Mouse (Mus musculus): ENCODE results near the gene Ankrd65. TPM values are rescaled to one million over a fixed set of nuclear protein-coding genes. Genes with fewer than 3 reads are reported as not detected.

Ankrd65 gene
- polyA plus RNA-seq, 1 experiment from 2014 or later: not detected

DNA sequence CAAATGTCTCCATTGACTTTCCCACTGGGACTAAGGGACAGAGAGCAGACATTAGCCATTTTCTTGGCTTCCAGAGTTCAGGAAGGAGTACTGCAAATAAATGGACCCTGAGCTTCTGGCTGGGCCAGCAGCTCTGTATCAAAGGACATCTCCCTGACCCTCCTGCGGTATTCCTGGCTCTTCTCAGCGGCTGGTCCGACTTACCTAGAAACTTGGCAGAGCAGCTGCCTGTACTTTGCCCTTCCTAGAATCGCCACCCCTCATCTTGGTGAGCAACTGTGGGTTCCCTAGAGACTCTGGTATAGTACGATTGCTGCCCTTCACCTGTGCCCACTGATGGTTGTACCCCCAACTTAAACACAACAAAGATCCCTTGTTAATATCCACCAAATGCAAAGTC lies 53.0 kb downstream of the Ankrd65 start:
- H3K27ac ChIP-seq (ENCODE audit: low read depth, low read length): no peak overlapping the region
- no peak overlapping the region for H3K4me2 ChIP-seq (ENCODE audit: low read depth, low read length)
- H3K4me3 ChIP-seq (ENCODE audit: low read depth, low read length): no peak overlapping the region
- ATAC-seq (ENCODE audit: low read depth): no peak
- H3K9me3 ChIP-seq (ENCODE audit: control insufficient read depth, low read length): no peaks in the 10 kb centered on the region
- peaks cover 4% of the 10 kb centered on the region; the same call in 1 of the 2 replicates for H3K36me3 ChIP-seq (ENCODE audit: control insufficient read depth, insufficient read depth, low read length)
- 90% methylated on average over 5 of the region's 5 CpGs for WGBS
- peaks cover 4% of the 10 kb centered on the region; the same call in 1 of the 2 replicates for H3K27me3 ChIP-seq (ENCODE audit: control insufficient read depth, insufficient read depth, low read length)
- no peak overlapping the region for H3K9ac ChIP-seq (replicated peaks; ENCODE audit: low read depth, low read length)
- peaks cover 16% of the 10 kb centered on the region for H3K4me1 ChIP-seq (ENCODE audit: control insufficient read depth, insufficient read depth, low read length)

DNA sequence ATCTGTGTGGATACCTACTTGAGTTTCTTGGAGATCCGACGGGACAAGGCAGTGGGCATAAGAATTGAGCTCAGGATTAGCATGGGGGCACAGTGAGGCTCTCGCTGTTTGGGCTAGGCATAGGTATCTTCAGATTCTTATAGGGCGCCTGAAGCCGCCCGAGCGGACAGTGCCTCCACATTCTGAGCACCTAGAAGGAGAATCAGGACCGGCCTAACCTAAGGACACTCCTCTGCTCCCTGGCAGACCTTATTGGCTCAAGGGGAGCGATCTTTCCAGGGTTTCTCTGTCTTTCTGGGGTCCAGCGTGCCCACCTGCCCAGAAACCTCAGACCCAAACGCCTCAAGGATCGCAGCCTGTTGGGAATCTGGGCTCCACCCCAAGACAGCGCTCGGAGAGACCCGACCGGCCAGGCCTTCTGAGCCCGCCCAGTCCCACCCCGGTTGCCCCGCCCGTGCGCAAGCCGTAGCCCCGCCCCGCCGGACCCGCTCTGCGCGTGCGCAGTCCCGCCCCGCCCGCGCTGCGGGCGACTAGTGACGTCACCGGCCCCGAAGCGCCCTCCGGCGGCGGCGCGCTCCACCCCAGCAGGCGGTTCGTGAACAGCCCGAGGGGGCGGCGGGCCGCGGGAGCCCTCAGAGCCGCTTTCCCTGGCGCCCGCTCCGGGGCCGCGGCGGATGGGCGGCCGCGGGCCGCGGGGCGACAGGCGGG lies 56.8 kb downstream of the Ankrd65 start, which contains the start of gene Dvl1:
Gene Dvl1 (plus strand): TSS at position 532 of the 708 bp plus-strand sequence.
- 6% methylated on average over 47 of the region's 65 CpGs for WGBS
- H3K27ac ChIP-seq (ENCODE audit: low read depth, low read length): peak within 1 kb of the TSS; percentile 81
- peak within 1 kb of the TSS; percentile 89 for H3K4me2 ChIP-seq (ENCODE audit: low read depth, low read length)
- H3K9ac ChIP-seq (replicated peaks; ENCODE audit: low read depth, low read length): peak within 1 kb of the TSS; percentile 88
- ATAC-seq (ENCODE audit: low read depth): peak; percentile 89
- H3K4me3 ChIP-seq (ENCODE audit: low read depth, low read length): peak within 1 kb of the TSS; percentile 88
- peaks cover 32% of the 10 kb centered on the region for H3K4me1 ChIP-seq (ENCODE audit: control insufficient read depth, insufficient read depth, low read length)
- no peaks in the 10 kb centered on the region for H3K9me3 ChIP-seq (ENCODE audit: control insufficient read depth, low read length)
- peaks cover 4% of the 10 kb centered on the region; the same call in 1 of the 2 replicates for H3K36me3 ChIP-seq (ENCODE audit: control insufficient read depth, insufficient read depth, low read length)
- no peaks in the 10 kb centered on the region for H3K27me3 ChIP-seq (ENCODE audit: control insufficient read depth, insufficient read depth, low read length)

DNA sequence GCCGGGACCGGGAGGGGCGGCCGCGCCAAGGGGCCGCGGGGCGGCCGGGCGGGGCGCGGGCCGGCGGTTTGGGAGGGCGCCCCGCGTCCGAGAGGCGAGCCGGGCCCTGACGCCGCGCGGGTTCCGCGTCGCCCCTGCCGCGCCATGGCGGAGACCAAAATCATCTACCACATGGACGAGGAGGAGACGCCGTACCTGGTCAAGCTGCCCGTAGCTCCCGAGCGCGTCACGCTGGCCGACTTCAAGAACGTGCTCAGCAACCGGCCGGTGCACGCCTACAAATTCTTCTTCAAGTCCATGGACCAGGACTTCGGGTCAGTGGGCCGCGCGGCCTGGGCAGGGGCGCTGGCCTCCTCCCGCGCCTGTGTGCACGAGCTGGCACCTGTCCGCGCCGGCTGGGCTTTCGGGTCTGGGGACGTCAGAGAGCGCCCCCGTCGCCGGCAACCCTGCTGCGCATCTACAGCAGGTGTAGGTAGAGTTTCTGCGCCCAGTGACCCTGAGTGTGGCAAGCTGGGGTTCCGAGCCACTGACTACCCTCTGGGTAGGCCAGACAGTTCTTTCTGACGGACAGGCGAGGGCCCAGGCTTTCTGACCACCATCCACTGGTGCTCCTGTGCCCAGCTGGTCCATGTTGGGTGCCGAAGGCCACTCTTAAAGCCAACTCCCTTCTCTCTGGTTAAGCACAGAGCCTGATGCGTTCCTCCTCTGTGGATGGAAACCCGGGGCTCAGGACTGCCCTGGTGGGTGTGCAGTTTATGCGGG lies 57.5 kb downstream of the Ankrd65 start:
- peak overlapping the region; percentile 88 for H3K9ac ChIP-seq (replicated peaks; ENCODE audit: low read depth, low read length)
- no peaks in the 10 kb centered on the region for H3K27me3 ChIP-seq (ENCODE audit: control insufficient read depth, insufficient read depth, low read length)
- peak; percentile 55 for ATAC-seq (ENCODE audit: low read depth)
- H3K4me3 ChIP-seq (ENCODE audit: low read depth, low read length): peak overlapping the region; percentile 88
- H3K27ac ChIP-seq (ENCODE audit: low read depth, low read length): peak overlapping the region; percentile 81
- H3K4me2 ChIP-seq (ENCODE audit: low read depth, low read length): peak overlapping the region; percentile 89
- peaks cover under 1% of the 10 kb centered on the region; the same call in 1 of the 2 replicates for H3K36me3 ChIP-seq (ENCODE audit: control insufficient read depth, insufficient read depth, low read length)
- 2% methylated on average over 54 of the region's 69 CpGs for WGBS
- H3K4me1 ChIP-seq (ENCODE audit: control insufficient read depth, insufficient read depth, low read length): peaks cover 32% of the 10 kb centered on the region
- H3K9me3 ChIP-seq (ENCODE audit: control insufficient read depth, low read length): no peaks in the 10 kb centered on the region

DNA sequence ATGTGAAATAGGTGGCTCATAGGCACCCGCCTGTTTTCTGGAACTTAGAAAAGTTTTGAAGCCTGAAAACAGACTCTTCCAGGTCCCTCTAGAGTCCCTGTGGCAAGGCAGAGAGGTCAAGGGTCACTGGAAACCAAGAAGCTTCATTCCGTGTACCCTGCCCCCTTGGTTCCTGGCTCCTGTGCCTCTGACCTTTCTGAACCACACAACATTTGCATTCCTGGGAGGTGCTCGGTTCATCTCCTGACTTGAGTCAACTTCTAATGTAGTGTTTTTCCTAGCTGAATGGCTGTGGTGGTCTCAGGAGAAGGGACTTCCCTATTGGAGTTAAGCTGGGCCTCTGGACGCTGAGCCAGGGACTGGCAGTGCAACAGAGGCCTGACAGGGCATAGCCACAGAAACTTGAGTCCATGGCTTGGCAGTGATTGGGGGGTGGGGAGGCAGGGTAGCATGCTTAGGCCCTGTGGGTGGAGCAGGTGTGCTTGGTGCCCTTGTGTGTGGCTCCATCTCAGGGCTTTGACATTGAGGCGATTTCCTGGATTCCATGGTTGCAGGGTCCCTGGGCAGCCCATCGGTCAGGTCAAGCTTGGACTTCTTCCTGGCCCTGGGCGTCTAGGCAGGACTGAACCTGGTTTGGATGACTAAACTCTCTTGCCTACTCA lies 58.3 kb downstream of the Ankrd65 start:
- no peak for ATAC-seq (ENCODE audit: low read depth)
- Histone ChIP-seq H3K9me3 (ENCODE audit: control insufficient read depth, low read length) (no peaks in the 10 kb centered on the region), H3K4me2 (ENCODE audit: low read depth, low read length) (peak overlapping the region; percentile 89), H3K4me1 (ENCODE audit: control insufficient read depth, insufficient read depth, low read length) (peaks cover 32% of the 10 kb centered on the region), H3K36me3 (ENCODE audit: control insufficient read depth, insufficient read depth, low read length) (no peaks in the 10 kb centered on the region), H3K9ac (replicated peaks; ENCODE audit: low read depth, low read length) (peak overlapping the region; percentile 88), H3K27me3 (ENCODE audit: control insufficient read depth, insufficient read depth, low read length) (no peaks in the 10 kb centered on the region), H3K27ac (ENCODE audit: low read depth, low read length) (no peak overlapping the region), H3K4me3 (ENCODE audit: low read depth, low read length) (peak overlapping the region; percentile 88)
- WGBS: 67% methylated on average over 7 of the region's 7 CpGs

Small RNA genes within 50 kb of the gene (microRNA-seq; reads per million reads assigned to microRNA genes)
- not detected for gene Gm27743

Other genes with a start within 250 kb of the Ankrd65 start
- 79.1 and 93.0 TPM in 2 replicates for gene Nadk, start 228.1 kb upstream of the Ankrd65 start, polyA plus RNA-seq (2014; fragmentation: Nextera tagmentation; extraction: Ambion mirVana)
- 21.0 and 21.4 TPM in 2 replicates for gene Slc35e2, start 189.0 kb upstream of the Ankrd65 start, polyA plus RNA-seq (2014; fragmentation: Nextera tagmentation; extraction: Ambion mirVana)
- 46.7 and 54.1 TPM in 2 replicates for gene Cdk11b, start 165.6 kb upstream of the Ankrd65 start, polyA plus RNA-seq (2014; fragmentation: Nextera tagmentation; extraction: Ambion mirVana)
- not detected in 2 replicates for gene Gm10563, start 145.0 kb upstream of the Ankrd65 start, polyA plus RNA-seq (2014; fragmentation: Nextera tagmentation; extraction: Ambion mirVana)
- gene Mmp23, start 137.1 kb upstream of the Ankrd65 start, polyA plus RNA-seq (2014; fragmentation: Nextera tagmentation; extraction: Ambion mirVana): 1.3 and 6.6 TPM in 2 replicates
- 35.5 and 36.8 TPM in 2 replicates for gene Mib2, start 121.2 kb upstream of the Ankrd65 start, polyA plus RNA-seq (2014; fragmentation: Nextera tagmentation; extraction: Ambion mirVana)
- gene Fndc10, start 96.1 kb upstream of the Ankrd65 start, polyA plus RNA-seq (2014; fragmentation: Nextera tagmentation; extraction: Ambion mirVana): 8.5 and 10.4 TPM in 2 replicates
- 172 and 179 TPM in 2 replicates for gene Ssu72, start 85.6 kb upstream of the Ankrd65 start, polyA plus RNA-seq (2014; fragmentation: Nextera tagmentation; extraction: Ambion mirVana)
- 6.8 and 9.6 TPM in 2 replicates for gene Tmem240, start 55.6 kb upstream of the Ankrd65 start, polyA plus RNA-seq (2014; fragmentation: Nextera tagmentation; extraction: Ambion mirVana)
- gene Atad3a, start 29.3 kb upstream of the Ankrd65 start, polyA plus RNA-seq (2014; fragmentation: Nextera tagmentation; extraction: Ambion mirVana): 82.6 and 85.0 TPM in 2 replicates
- 17.4 and 23.1 TPM in 2 replicates for gene Vwa1, start 15.7 kb upstream of the Ankrd65 start, polyA plus RNA-seq (2014; fragmentation: Nextera tagmentation; extraction: Ambion mirVana)
- gene Tmem88b, start 4.6 kb upstream of the Ankrd65 start, polyA plus RNA-seq (2014; fragmentation: Nextera tagmentation; extraction: Ambion mirVana): 0.92 and 1.2 TPM in 2 replicates
- gene Mrpl20, start 12.4 kb downstream of the Ankrd65 start, polyA plus RNA-seq (2014; fragmentation: Nextera tagmentation; extraction: Ambion mirVana): 258 and 275 TPM in 2 replicates
- 153 and 173 TPM in 2 replicates for gene Ccnl2, start 22.1 kb downstream of the Ankrd65 start, polyA plus RNA-seq (2014; fragmentation: Nextera tagmentation; extraction: Ambion mirVana)
- gene Aurkaip1, start 40.8 kb downstream of the Ankrd65 start, polyA plus RNA-seq (2014; fragmentation: Nextera tagmentation; extraction: Ambion mirVana): 120 and 127 TPM in 2 replicates
- gene Mxra8, start 49.2 kb downstream of the Ankrd65 start, polyA plus RNA-seq (2014; fragmentation: Nextera tagmentation; extraction: Ambion mirVana): 9.6 and 24.0 TPM in 2 replicates
- 14.0 and 16.1 TPM in 2 replicates for gene Dvl1, start 57.0 kb downstream of the Ankrd65 start, polyA plus RNA-seq (2014; fragmentation: Nextera tagmentation; extraction: Ambion mirVana)
- gene Tas1r3, start 72.9 kb downstream of the Ankrd65 start, polyA plus RNA-seq (2014; fragmentation: Nextera tagmentation; extraction: Ambion mirVana): 0.45 and 0.47 TPM in 2 replicates
- gene Cptp, start 79.0 kb downstream of the Ankrd65 start, polyA plus RNA-seq (2014; fragmentation: Nextera tagmentation; extraction: Ambion mirVana): 31.4 and 31.8 TPM in 2 replicates
- gene Ints11, start 79.1 kb downstream of the Ankrd65 start, polyA plus RNA-seq (2014; fragmentation: Nextera tagmentation; extraction: Ambion mirVana): 74.9 and 75.8 TPM in 2 replicates
- gene Pusl1, start 101.3 kb downstream of the Ankrd65 start, polyA plus RNA-seq (2014; fragmentation: Nextera tagmentation; extraction: Ambion mirVana): 53.4 and 57.4 TPM in 2 replicates
- 67.8 and 76.7 TPM in 2 replicates for gene Acap3, start 101.4 kb downstream of the Ankrd65 start, polyA plus RNA-seq (2014; fragmentation: Nextera tagmentation; extraction: Ambion mirVana)
- gene Ube2j2, start 153.4 kb downstream of the Ankrd65 start, polyA plus RNA-seq (2014; fragmentation: Nextera tagmentation; extraction: Ambion mirVana): 123 and 124 TPM in 2 replicates
- gene C1qtnf12, start 171.9 kb downstream of the Ankrd65 start, polyA plus RNA-seq (2014; fragmentation: Nextera tagmentation; extraction: Ambion mirVana): 10.5 and 11.5 TPM in 2 replicates
- gene B3galt6, start 202.2 kb downstream of the Ankrd65 start, polyA plus RNA-seq (2014; fragmentation: Nextera tagmentation; extraction: Ambion mirVana): 37.4 and 38.1 TPM in 2 replicates
- 123 and 125 TPM in 2 replicates for gene Sdf4, start 202.4 kb downstream of the Ankrd65 start, polyA plus RNA-seq (2014; fragmentation: Nextera tagmentation; extraction: Ambion mirVana)
- 0.20 and 0.70 TPM in 2 replicates for gene Tnfrsf4, start 223.4 kb downstream of the Ankrd65 start, polyA plus RNA-seq (2014; fragmentation: Nextera tagmentation; extraction: Ambion mirVana)
- gene Tnfrsf18, start 235.7 kb downstream of the Ankrd65 start, polyA plus RNA-seq (2014; fragmentation: Nextera tagmentation; extraction: Ambion mirVana): 1.5 and 2.7 TPM in 2 replicates

Data from neural tube, embryonic 14.5 days (tissue).